Mouse (Mus musculus) CH12.LX (cell line): ENCODE measurements around the gene Mfap3.

Experiments used
- CHD1 ChIP-seq: IDR thresholded peaks from 2 replicates; pipeline ENCODE4 v1.6.1; 2012; ENCODE audit warnings: low read depth, low read length, improper control_type of control experiment, inconsistent platforms
- CTCF ChIP-seq, 2 experiments: IDR thresholded peaks in 1 of 2; conservative IDR thresholded peaks in 1 of 2; 2 replicates each; pipeline ENCODE4 v1.5.1; 2011 to 2012; ENCODE audit warnings: low read depth in 2 of 2, low read length in 2 of 2, improper control_type of control experiment in 1 of 2, inconsistent platforms in 1 of 2, mild to moderate bottlenecking in 1 of 2, moderate library complexity in 1 of 2
- EP300 ChIP-seq: IDR thresholded peaks from 2 replicates; pipeline ENCODE4 v1.6.1; 2011; ENCODE audit warnings: low read length, improper control_type of control experiment
- IRF4 ChIP-seq: IDR thresholded peaks from 2 replicates; pipeline ENCODE4 v1.6.1; 2014; ENCODE audit warnings: low read depth, mild to moderate bottlenecking, inconsistent platforms, low read length, improper control_type of control experiment
- JUND ChIP-seq: conservative IDR thresholded peaks from 2 replicates; pipeline ENCODE4 v1.6.1; 2011; ENCODE audit warnings: low read depth, low read length, improper control_type of control experiment
- MEF2A ChIP-seq: IDR thresholded peaks from 2 replicates; pipeline ENCODE4 v1.6.1; 2014; ENCODE audit warnings: low read depth, mild to moderate bottlenecking, inconsistent platforms, low read length, improper control_type of control experiment, borderline replicate concordance
- NELFE ChIP-seq: IDR thresholded peaks from 2 replicates; pipeline ENCODE4 v1.6.1; 2011; ENCODE audit warnings: low read depth, low read length, improper control_type of control experiment
- POLR2A ChIP-seq: IDR thresholded peaks from 2 replicates; pipeline ENCODE4 v1.6.1; 2011; ENCODE audit warnings: low read depth, mild to moderate bottlenecking, improper control_type of control experiment, low read length
- SMC3 ChIP-seq: IDR thresholded peaks from 2 replicates; pipeline ENCODE4 v1.6.1; 2011; ENCODE audit warnings: low read depth, low read length, improper control_type of control experiment
- USF1 ChIP-seq: IDR thresholded peaks from 2 replicates; pipeline ENCODE4 v1.6.1; 2014; ENCODE audit warnings: low read depth, mild to moderate bottlenecking, inconsistent platforms, low read length, improper control_type of control experiment
- USF2 ChIP-seq: conservative IDR thresholded peaks from 2 replicates; pipeline ENCODE4 v1.6.1; 2011; ENCODE audit warnings: low read depth, low read length, improper control_type of control experiment

- no peak for TF ChIP-seq SMC3
- no peak for TF ChIP-seq JUND
- no peak for TF ChIP-seq USF2
- no peak for TF ChIP-seq POLR2A
- no peak for TF ChIP-seq EP300
- no peak for TF ChIP-seq CHD1
- TF ChIP-seq CTCF (conservative IDR thresholded peaks at IDR 0.05 in 1 of 2, IDR thresholded peaks at IDR 0.05 in 1 of 2; ENCODE audit: low read depth in 2 of 2, low read length in 2 of 2), result no peak
- no peak for TF ChIP-seq NELFE
- no peak for TF ChIP-seq MEF2A
- no peak for TF ChIP-seq USF1
- TF ChIP-seq IRF4, result no peak
These were observed 840 bp downstream of the Mfap3 start for GRCm38 (mm10) chr11:57519304-57519703.
